Mouse (Mus musculus): ENCODE measurements around the gene Scrn2. TPM values are rescaled to one million over a fixed set of nuclear protein-coding genes. Genes with fewer than 3 reads are reported as not detected.

The Scrn2 gene
- polyA plus RNA-seq, 1 experiment, result 6.7 TPM

- TF ChIP-seq CTCF (IDR thresholded peaks at IDR 0.05; ENCODE audit: control insufficient read depth, insufficient read depth, low read length) (no peak), POLR2A (IDR thresholded peaks at IDR 0.05; ENCODE audit: borderline replicate concordance, control insufficient read depth, low read depth, low read length) (no peak)
- 66% methylated on average over 9 of the region's 9 CpGs for WGBS
- H3K4me3 ChIP-seq (replicated peaks; ENCODE audit: control insufficient read depth, low read depth, low read length), result no peak overlapping the region
- H3K27ac ChIP-seq (ENCODE audit: control insufficient read depth, insufficient read depth, low read depth, low read length, poor library complexity), result no peak overlapping the region
- peaks cover 3% of the 10 kb centered on the region; the same call in 1 of the 2 replicates for H3K4me1 ChIP-seq (ENCODE audit: control insufficient read depth, insufficient read depth, low read length)
Observed at GRCm38 (mm10) chr11:97007093-97007794, 22.5 kb upstream of the Scrn2 start.

DNA sequence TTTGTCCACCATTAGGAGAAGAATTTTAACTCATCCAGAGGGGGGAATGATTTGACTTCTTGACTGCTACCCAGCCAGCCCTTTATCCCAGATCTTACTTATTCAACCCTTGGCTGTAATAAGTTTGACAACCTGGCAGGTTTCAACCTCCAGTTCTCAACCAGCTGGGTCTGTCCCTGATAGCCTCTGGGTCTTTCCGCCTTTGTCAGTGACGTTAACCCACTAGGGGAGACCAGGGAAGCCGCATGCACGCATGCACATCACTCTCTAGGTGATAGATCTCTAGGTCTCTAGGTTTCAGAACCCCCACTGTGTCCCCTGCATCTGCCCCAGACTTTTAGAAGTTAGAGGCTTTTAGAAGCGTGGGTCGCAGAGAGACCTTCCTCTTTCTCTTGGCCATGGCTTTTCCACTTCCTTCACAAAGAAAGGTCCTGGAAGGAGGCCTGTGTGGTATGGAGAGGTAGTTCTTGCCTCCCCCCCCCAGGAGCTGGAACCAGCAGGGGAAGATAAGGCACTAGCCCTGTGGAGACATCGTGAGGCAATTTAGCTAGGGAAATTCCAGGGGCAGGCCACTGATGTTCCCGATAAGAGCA lies 20.4 kb upstream of the Scrn2 start:
- no peak for TF ChIP-seq CTCF (IDR thresholded peaks at IDR 0.05; ENCODE audit: control insufficient read depth, insufficient read depth, low read length)
- no peak for TF ChIP-seq POLR2A (IDR thresholded peaks at IDR 0.05; ENCODE audit: borderline replicate concordance, control insufficient read depth, low read depth, low read length)
- 52% methylated on average over 8 of the region's 8 CpGs for WGBS
- Histone ChIP-seq H3K27ac (ENCODE audit: control insufficient read depth, insufficient read depth, low read depth, low read length, poor library complexity) (no peak overlapping the region), H3K4me1 (ENCODE audit: control insufficient read depth, insufficient read depth, low read length) (peaks cover 3% of the 10 kb centered on the region; the same call in 1 of the 2 replicates), H3K4me3 (replicated peaks; ENCODE audit: control insufficient read depth, low read depth, low read length) (no peak overlapping the region)

GRCm38 (mm10) chr11:97013121-97013670 lies 16.5 kb upstream of the Scrn2 start, which contains the start of gene Sp6:
Gene Sp6, plus strand, starts transcription at chr11:97013394.
- H3K27ac ChIP-seq (ENCODE audit: control insufficient read depth, insufficient read depth, low read depth, low read length, poor library complexity), result no peak within 1 kb of the TSS
- H3K4me3 ChIP-seq (replicated peaks; ENCODE audit: control insufficient read depth, low read depth, low read length), result no peak within 1 kb of the TSS
- H3K4me1 ChIP-seq (ENCODE audit: control insufficient read depth, insufficient read depth, low read length), result no peaks in the 10 kb centered on the region
- TF ChIP-seq CTCF (IDR thresholded peaks at IDR 0.05; ENCODE audit: control insufficient read depth, insufficient read depth, low read length), result no peak
- no peak for TF ChIP-seq POLR2A (IDR thresholded peaks at IDR 0.05; ENCODE audit: borderline replicate concordance, control insufficient read depth, low read depth, low read length)
- WGBS, result 55% methylated on average over 8 of the region's 8 CpGs

- H3K4me3 ChIP-seq (replicated peaks; ENCODE audit: control insufficient read depth, low read depth, low read length), result no peak overlapping the region
- no peak for TF ChIP-seq CTCF (IDR thresholded peaks at IDR 0.05; ENCODE audit: control insufficient read depth, insufficient read depth, low read length)
- TF ChIP-seq POLR2A (IDR thresholded peaks at IDR 0.05; ENCODE audit: borderline replicate concordance, control insufficient read depth, low read depth, low read length), result no peak
- WGBS, result 2% methylated on average over 36 of the region's 36 CpGs
- no peak overlapping the region for H3K27ac ChIP-seq (ENCODE audit: control insufficient read depth, insufficient read depth, low read depth, low read length, poor library complexity)
- no peaks in the 10 kb centered on the region for H3K4me1 ChIP-seq (ENCODE audit: control insufficient read depth, insufficient read depth, low read length)
Observed at GRCm38 (mm10) chr11:97017696-97018582, 11.8 kb upstream of the Scrn2 start.

DNA sequence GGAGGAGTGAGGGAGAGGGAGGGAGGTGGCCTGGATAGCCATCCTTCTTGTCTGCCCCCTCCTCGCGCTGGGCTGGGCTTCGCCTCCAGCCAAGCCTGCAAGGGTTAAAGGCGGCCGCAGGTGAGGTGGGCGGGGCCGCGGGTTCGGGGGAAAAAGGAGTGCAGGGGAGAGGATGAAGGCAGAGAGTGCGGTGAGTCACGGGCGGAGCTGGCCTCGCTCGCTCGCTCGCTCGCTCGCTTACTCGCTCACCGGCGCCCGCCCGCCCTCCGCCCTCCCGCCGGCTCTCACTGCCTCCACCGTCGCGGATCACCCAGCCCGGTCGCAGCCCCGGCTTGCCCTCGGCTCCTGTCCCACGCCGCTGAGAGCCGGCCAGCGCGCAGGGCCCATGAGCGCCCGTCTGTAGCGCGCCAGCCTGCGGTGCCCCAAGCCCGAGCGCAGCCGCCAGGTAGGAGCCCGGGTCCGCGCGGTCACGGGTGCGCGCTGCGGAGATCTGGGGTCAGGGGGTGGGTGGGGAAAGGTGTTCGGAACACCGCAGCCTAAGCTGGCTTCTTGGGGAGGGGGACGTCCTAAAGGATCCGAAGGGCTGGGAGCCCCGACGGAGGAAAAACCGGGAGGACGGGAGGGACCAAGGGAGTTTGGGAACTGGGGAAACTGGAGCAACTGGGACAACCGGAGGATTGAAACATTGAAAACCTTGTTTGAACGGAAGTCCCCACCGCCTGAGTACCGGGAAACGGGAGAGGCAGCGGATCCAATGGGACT lies 11.0 kb upstream of the Scrn2 start:
- Histone ChIP-seq H3K4me3 (replicated peaks; ENCODE audit: control insufficient read depth, low read depth, low read length) (no peak overlapping the region), H3K27ac (ENCODE audit: control insufficient read depth, insufficient read depth, low read depth, low read length, poor library complexity) (no peak overlapping the region), H3K4me1 (ENCODE audit: control insufficient read depth, insufficient read depth, low read length) (no peaks in the 10 kb centered on the region)
- WGBS, result 2% methylated on average over 68 of the region's 68 CpGs
- TF ChIP-seq CTCF (IDR thresholded peaks at IDR 0.05; ENCODE audit: control insufficient read depth, insufficient read depth, low read length) (no peak), POLR2A (IDR thresholded peaks at IDR 0.05; ENCODE audit: borderline replicate concordance, control insufficient read depth, low read depth, low read length) (no peak)

DNA sequence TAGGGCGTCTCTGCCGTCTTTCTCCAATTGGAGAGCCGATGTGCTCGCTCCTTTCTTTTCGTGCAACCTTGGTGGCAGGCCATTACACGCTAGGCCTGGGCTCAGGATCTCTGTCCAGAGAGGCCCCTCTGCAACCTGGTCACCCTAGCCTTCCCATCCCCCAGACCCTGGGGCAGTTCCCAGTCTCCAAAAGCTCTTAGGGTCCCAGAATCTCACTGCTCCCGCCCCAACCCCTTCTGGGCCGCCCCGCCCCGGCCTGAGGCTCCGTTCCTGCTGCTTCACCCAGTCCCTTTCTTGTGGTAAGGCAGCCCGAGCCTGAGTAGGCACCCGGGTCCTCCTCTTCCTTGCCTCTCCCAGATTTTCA lies 10.4 kb upstream of the Scrn2 start:
- TF ChIP-seq POLR2A (IDR thresholded peaks at IDR 0.05; ENCODE audit: borderline replicate concordance, control insufficient read depth, low read depth, low read length) (no peak), CTCF (IDR thresholded peaks at IDR 0.05; ENCODE audit: control insufficient read depth, insufficient read depth, low read length) (no peak)
- Histone ChIP-seq H3K4me1 (ENCODE audit: control insufficient read depth, insufficient read depth, low read length) (no peaks in the 10 kb centered on the region), H3K27ac (ENCODE audit: control insufficient read depth, insufficient read depth, low read depth, low read length, poor library complexity) (no peak overlapping the region), H3K4me3 (replicated peaks; ENCODE audit: control insufficient read depth, low read depth, low read length) (no peak overlapping the region)
- 17% methylated on average over 13 of the region's 13 CpGs for WGBS

- Histone ChIP-seq H3K27ac (ENCODE audit: control insufficient read depth, insufficient read depth, low read depth, low read length, poor library complexity) (no peak overlapping the region), H3K4me3 (replicated peaks; ENCODE audit: control insufficient read depth, low read depth, low read length) (no peak overlapping the region), H3K4me1 (ENCODE audit: control insufficient read depth, insufficient read depth, low read length) (no peaks in the 10 kb centered on the region; the same call in 1 of the 2 replicates)
- 3% methylated on average over 27 of the region's 27 CpGs for WGBS
- no peak for TF ChIP-seq CTCF (IDR thresholded peaks at IDR 0.05; ENCODE audit: control insufficient read depth, insufficient read depth, low read length)
- no peak for TF ChIP-seq POLR2A (IDR thresholded peaks at IDR 0.05; ENCODE audit: borderline replicate concordance, control insufficient read depth, low read depth, low read length)
Observed at GRCm38 (mm10) chr11:97021121-97021765, 8.5 kb upstream of the Scrn2 start.

Measured in bone marrow, adult 2 months (tissue).